Mouse (Mus musculus) embryonic facial prominence, embryonic 15.5 days (tissue): Measurements from ENCODE around the gene Sympk. TPM values are rescaled to one million over a fixed set of nuclear protein-coding genes. Genes with fewer than 3 reads are reported as not detected.
A peak's percentile ranks its signal among the peaks of the same experiment; 100 is the strongest.

Experiments used
- ATAC-seq: fragments of 200-750 bp; cut with Nextera tagmentation; 2 replicates; pipeline ENCODE4 v1.8.0; 2017; ENCODE audit warnings: low read depth, moderate TSS enrichment; ENCODE audit not compliant: insufficient number of reproducible peaks, low FRiP score, low TSS enrichment
- H3K27ac ChIP-seq: fragments of 300-500 bp; sonication (generic); replicated peaks from 2 replicates; pipeline ENCODE4 v1.5.1; 2015; ENCODE audit warnings: mild to moderate bottlenecking, inconsistent platforms
- H3K27me3 ChIP-seq: fragments of 300-500 bp; sonication (generic); 2 replicates; pipeline ENCODE4 v1.6.1; 2015; ENCODE audit warnings: inconsistent platforms
- H3K36me3 ChIP-seq: fragments of 300-500 bp; sonication (generic); 2 replicates; pipeline ENCODE4 v1.6.1; 2015; ENCODE audit warnings: mild to moderate bottlenecking, inconsistent platforms
- H3K4me1 ChIP-seq: fragments of 300-500 bp; sonication (generic); 2 replicates; pipeline ENCODE4 v1.6.1; 2015; ENCODE audit warnings: inconsistent platforms
- H3K4me2 ChIP-seq: fragments of 300-500 bp; sonication (generic); replicated peaks from 2 replicates; pipeline ENCODE4 v1.6.1; 2015; ENCODE audit warnings: mild to moderate bottlenecking, inconsistent platforms
- H3K4me3 ChIP-seq: fragments of 300-500 bp; sonication (generic); replicated peaks from 2 replicates; pipeline ENCODE4 v1.5.1; 2015; ENCODE audit warnings: mild to moderate bottlenecking, inconsistent platforms
- H3K9ac ChIP-seq: fragments of 300-500 bp; sonication (generic); 2 replicates; pipeline ENCODE4 v1.6.1; 2015; ENCODE audit warnings: inconsistent platforms
- H3K9me3 ChIP-seq: fragments of 300-500 bp; sonication (generic); replicated peaks from 2 replicates; pipeline ENCODE4 v1.6.1; 2016; ENCODE audit warnings: inconsistent platforms
- WGBS: fragments of 180-500 bp; shearing (Covaris S2); methylation state at CpG from one replicate; pipeline ENCODE4 v1.1.7; 2015; 5-methylcytosine and 5-hydroxymethylcytosine counted together
- polyA plus RNA-seq: library from polyadenylated mRNA; unstranded; fragments of >200 nt; fragmentation: Nextera tagmentation; extraction: Ambion mirVana; gene quantifications from 2 replicates; pipeline ENCODE4 v1.2.1, GENCODE M21; 2015

Gene Sympk
- polyA plus RNA-seq, 1 experiment from 2014 or later = 36.8 TPM

DNA sequence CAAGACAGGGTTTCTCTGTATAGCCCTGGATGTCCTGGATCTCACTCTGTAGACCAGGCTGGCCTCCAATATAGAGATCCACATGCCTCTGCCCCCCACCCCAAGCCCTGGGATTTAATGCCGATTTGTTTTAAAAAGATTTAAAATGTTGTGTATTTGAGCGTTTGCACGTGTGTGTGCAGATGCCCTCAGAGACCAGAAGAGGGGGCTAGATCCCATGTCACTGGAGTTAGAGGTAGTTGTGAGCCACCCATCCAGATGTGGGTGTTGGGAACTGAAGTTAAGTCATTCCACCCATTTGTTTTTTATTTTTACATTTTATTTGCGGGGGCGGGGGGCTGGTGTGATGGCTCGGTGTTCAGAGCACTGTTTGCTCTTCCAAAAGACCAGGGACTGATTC lies 50.3 kb downstream of the Sympk start:
- no peak for ATAC-seq
- Histone ChIP-seq H3K9me3 (no peaks in the 10 kb centered on the region), H3K4me1 (peaks cover 23% of the 10 kb centered on the region), H3K27ac (no peak overlapping the region), H3K9ac (no peak overlapping the region), H3K4me2 (no peak overlapping the region), H3K36me3 (peaks cover 17% of the 10 kb centered on the region), H3K27me3 (no peaks in the 10 kb centered on the region), H3K4me3 (no peak overlapping the region)
- WGBS = 90% methylated on average over 6 of the region's 6 CpGs

DNA sequence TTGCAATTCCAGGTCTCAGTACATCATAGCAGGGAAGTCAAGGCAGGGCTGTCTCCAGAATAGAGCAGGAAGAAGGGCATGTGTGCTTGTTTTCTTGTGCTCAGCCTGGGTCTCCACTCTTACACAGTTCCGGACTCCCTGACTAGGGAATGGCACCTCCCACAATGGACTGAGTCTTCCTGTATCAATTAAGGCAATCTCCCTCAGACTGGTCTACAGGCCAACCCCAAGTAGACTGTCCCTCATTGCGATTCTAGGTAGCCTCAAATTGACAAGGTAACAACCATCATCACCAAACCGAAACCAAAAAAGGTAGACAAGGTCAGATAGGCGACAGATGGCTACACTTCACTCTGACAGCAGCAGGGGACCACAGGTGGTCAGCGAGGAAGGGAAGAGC lies 51.1 kb downstream of the Sympk start:
- Histone ChIP-seq H3K27me3 (no peaks in the 10 kb centered on the region), H3K4me3 (peak overlapping the region; percentile 96), H3K36me3 (peaks cover 24% of the 10 kb centered on the region), H3K9me3 (no peaks in the 10 kb centered on the region), H3K4me1 (peaks cover 23% of the 10 kb centered on the region), H3K9ac (no peak overlapping the region), H3K27ac (no peak overlapping the region; the same call in 1 of the 2 replicates), H3K4me2 (peak overlapping the region; percentile 80)
- ATAC-seq = no peak
- 62% methylated on average over 5 of the region's 5 CpGs for WGBS

DNA sequence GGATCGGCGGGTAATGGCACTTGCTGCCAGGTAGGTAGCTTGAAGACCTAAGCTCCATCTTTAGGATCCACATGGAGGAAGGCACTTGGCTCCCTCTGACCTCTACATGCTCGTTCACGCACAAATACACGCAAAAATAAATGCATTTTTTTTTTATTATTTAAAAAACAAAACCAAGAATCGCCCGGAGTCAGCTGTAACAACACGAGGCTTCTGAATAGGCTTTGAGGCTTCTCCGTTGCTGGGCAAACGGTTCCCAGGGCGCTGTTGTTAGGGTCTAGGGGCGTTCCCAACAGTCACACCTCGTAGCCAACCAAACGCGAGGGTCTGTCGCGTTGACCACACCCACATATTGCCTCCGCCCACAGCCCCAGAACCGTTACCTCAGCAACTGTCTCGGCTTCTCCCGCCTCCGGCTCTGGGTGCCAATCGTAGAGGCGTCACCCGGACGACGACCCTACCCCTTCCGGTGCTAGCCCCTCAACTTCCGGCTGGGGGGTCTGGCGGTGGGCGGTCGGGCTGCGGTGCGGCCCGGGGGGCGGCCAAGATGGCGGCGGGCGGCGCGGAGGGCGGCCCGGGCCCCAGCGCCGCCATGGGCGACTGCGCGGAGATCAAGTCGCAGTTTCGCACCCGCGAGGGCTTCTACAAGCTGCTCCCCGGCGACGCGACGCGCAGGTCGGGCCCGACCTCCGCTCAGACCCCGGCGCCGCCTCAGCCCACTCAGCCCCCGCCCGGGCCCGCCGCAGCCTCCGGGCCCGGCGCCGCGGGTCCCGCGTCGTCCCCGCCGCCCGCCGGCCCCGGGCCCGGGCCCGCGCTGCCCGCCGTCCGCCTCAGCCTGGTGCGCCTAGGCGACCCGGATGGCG lies 51.8 kb downstream of the Sympk start, which contains the start of gene Dmwd:
Dmwd (plus strand) TSS at position 505 of the 863 bp plus-strand sequence.
- WGBS = under 1% methylated on average over 91 of the region's 91 CpGs
- ATAC-seq = peak; percentile 99

DNA sequence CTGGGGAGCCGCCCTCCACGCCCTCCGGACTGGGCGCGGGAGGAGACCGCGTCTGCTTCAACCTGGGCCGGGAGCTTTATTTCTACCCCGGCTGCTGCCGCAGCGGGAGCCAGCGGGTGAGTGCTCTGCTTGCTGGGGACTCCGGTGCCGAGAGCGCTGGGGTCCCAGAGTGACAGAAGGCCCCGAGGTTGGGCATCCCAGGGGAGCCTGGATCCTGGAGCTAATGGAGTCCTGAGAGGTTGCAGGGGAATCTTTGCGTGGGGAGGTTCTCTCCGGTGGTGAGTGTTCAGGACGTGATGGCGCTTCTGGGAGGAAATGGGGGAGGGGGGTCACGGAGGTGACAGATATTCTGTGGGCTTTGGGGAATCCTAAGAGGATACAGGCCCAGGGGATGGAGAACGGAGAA lies 52.4 kb downstream of the Sympk start:
- Histone ChIP-seq H3K27ac (peak overlapping the region; percentile 83), H3K27me3 (no peaks in the 10 kb centered on the region), H3K4me3 (peak overlapping the region; percentile 96), H3K9ac (peak overlapping the region; percentile 100), H3K4me1 (peaks cover 34% of the 10 kb centered on the region), H3K4me2 (peak overlapping the region; percentile 80), H3K36me3 (peaks cover 38% of the 10 kb centered on the region), H3K9me3 (no peaks in the 10 kb centered on the region)
- WGBS = 0% methylated on average over 22 of the region's 22 CpGs
- no peak for ATAC-seq

More for the DNA sequence above, 51.8 kb downstream of the Sympk start, which contains the start of gene Dmwd:
- Histone ChIP-seq H3K9ac (peak within 1 kb of the TSS; percentile 100), H3K4me1 (peaks cover 28% of the 10 kb centered on the region), H3K4me3 (peak within 1 kb of the TSS; percentile 96), H3K4me2 (peak within 1 kb of the TSS; percentile 80), H3K27me3 (no peaks in the 10 kb centered on the region), H3K36me3 (peaks cover 31% of the 10 kb centered on the region), H3K9me3 (no peaks in the 10 kb centered on the region), H3K27ac (peak within 1 kb of the TSS; percentile 83)

DNA sequence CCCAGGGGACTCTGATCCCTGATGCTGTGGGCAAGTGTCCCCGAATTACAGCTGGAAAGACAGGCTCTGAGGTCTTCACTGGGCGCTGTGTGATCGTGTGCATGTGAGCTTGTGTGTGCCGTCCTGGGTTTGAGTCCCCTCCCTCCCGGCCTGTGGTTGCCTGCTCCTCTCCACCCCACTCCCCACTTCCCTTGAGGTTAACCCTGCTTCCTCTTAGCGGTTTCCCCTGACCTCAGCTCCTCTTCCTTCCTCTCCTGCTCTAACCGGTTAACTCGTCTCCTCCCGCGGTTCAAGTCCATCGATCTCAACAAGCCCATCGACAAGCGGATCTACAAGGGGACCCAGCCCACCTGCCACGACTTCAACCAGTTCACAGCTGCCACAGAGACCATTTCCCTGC lies 53.6 kb downstream of the Sympk start:
- ATAC-seq = no peak
- Histone ChIP-seq H3K4me2 (peak overlapping the region; percentile 80), H3K36me3 (peaks cover 49% of the 10 kb centered on the region), H3K4me3 (peak overlapping the region; percentile 96), H3K27ac (no peak overlapping the region), H3K27me3 (no peaks in the 10 kb centered on the region), H3K9me3 (no peaks in the 10 kb centered on the region), H3K4me1 (peaks cover 46% of the 10 kb centered on the region), H3K9ac (peak overlapping the region; percentile 100; the same call in 1 of the 2 replicates)
- WGBS = 52% methylated on average over 14 of the region's 14 CpGs

DNA sequence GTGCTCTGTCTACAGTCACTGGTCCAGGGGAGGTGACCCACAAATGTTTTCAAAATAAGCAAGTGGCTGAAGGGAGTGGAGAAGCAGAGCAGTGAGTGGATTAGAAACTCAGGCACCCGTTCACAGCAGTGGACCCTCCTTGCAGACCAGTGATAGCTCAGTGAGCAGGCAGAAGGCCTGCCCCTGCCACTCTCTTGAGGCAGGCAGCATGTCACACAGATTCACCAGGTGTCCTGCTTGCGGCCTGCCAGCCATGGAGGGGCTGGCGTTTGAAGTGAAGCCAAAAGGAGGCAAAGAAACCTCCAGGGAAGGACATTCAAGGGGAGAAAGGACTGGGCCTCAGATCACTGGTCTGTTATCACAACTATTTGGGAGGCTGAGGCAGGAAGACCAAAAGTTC lies 54.6 kb downstream of the Sympk start:
- Histone ChIP-seq H3K9ac (no peak overlapping the region), H3K27me3 (no peaks in the 10 kb centered on the region), H3K4me2 (no peak overlapping the region), H3K36me3 (peaks cover 49% of the 10 kb centered on the region), H3K9me3 (no peaks in the 10 kb centered on the region), H3K27ac (no peak overlapping the region), H3K4me1 (peaks cover 55% of the 10 kb centered on the region), H3K4me3 (no peak overlapping the region)
- 86% methylated on average over 3 of the region's 3 CpGs for WGBS
- no peak for ATAC-seq

DNA sequence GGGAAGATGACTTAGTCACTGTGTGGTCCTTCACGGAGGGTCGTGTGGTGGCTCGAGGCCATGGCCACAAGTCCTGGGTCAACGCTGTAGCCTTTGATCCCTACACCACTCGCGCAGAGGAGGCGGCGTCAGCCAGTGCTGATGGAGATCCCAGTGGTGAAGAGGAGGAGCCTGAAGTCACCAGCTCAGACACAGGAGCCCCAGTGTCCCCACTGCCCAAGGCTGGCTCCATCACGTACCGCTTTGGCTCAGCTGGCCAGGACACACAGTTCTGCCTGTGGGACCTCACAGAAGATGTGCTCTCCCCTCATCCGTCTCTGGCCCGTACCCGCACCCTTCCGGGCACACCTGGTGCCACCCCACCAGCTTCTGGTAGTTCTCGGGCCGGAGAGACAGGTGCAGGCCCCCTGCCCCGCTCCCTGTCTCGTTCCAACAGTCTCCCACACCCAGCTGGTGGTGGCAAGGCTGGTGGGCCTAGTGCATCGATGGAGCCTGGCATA lies 56.3 kb downstream of the Sympk start:
- Histone ChIP-seq H3K27me3 (no peaks in the 10 kb centered on the region), H3K27ac (no peak overlapping the region), H3K36me3 (peaks cover 49% of the 10 kb centered on the region), H3K4me3 (no peak overlapping the region), H3K4me1 (peaks cover 69% of the 10 kb centered on the region), H3K4me2 (no peak overlapping the region), H3K9ac (no peak overlapping the region), H3K9me3 (no peaks in the 10 kb centered on the region)
- ATAC-seq = no peak
- 84% methylated on average over 19 of the region's 19 CpGs for WGBS

DNA sequence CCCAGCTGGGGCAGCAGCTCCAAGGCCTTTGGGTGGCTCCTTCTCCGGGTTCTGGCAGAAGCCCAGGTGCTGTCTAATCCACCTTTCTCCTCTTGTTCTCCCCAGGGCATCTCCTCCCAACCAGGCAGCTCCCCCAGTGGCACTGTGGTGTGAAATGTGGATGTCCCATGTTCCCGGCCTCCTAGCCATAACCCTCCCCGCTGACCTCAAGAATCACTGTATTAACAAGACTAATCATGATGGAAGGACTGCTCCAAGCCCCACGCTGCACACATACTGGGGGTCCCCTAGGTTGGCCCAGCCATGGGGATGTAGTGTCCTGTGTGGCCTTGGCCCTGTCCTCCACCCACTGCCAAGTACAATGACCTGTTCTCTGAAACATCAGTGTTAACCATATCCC lies 58.0 kb downstream of the Sympk start:
- Histone ChIP-seq H3K27ac (peak overlapping the region; percentile 52; the same call in 1 of the 2 replicates), H3K36me3 (peaks cover 49% of the 10 kb centered on the region), H3K27me3 (no peaks in the 10 kb centered on the region), H3K4me2 (no peak overlapping the region), H3K9ac (no peak overlapping the region), H3K9me3 (no peaks in the 10 kb centered on the region), H3K4me3 (no peak overlapping the region), H3K4me1 (peaks cover 75% of the 10 kb centered on the region)
- no peak for ATAC-seq
- 80% methylated on average over 4 of the region's 4 CpGs for WGBS

DNA sequence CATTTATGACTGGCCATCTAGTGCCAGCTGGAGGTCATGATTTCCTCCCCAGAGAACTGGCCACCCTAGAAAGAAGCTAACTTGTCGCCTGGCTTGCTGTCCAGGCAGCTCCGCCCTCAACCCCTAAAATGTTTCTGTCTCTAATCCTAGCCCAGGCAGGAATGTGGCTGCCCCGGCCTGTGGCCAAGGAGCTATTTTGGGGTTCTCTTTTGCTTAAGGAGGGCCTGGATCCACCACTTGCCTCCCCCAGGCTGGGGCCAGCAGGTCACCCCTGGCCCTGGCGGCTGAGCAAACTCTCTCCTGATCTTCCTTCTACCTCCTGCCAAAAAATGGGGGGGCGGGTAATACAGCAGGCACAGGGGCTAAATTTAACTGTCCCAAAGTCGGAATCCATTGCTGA lies 58.9 kb downstream of the Sympk start:
- WGBS = 34% methylated on average over 6 of the region's 6 CpGs
- no peak overlapping the region for H3K9ac ChIP-seq
- peak overlapping the region; percentile 52 for H3K27ac ChIP-seq
- H3K9me3 ChIP-seq = no peaks in the 10 kb centered on the region
- peaks cover 55% of the 10 kb centered on the region for H3K36me3 ChIP-seq
- H3K4me3 ChIP-seq = no peak overlapping the region
- H3K27me3 ChIP-seq = no peaks in the 10 kb centered on the region
- no peak for ATAC-seq
- H3K4me1 ChIP-seq = peaks cover 65% of the 10 kb centered on the region
- H3K4me2 ChIP-seq = peak overlapping the region; percentile 34

DNA sequence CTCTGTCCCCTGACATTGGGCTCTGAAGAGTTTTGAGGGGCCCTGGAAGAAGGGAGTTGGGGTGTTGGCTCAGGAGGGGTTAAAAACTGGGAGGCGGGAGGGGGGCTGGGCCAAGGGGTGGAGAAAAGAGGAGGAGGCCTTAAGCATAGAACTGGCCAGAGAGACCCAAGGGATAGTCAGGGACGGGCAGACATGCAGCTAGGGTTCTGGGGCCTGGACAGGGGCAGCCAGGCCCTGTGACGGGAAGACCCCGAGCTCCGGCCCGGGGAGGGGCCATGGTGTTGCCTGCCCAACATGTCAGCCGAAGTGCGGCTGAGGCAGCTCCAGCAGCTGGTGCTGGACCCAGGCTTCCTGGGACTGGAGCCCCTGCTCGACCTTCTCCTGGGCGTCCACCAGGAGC lies 59.5 kb downstream of the Sympk start, which contains the start of gene Dmpk:
Dmpk (plus strand) TSS at position 149 of the 400 bp plus-strand sequence.
- 0 out of 2 replicates have a peak, but pooled peaks have one; percentile 55 for ATAC-seq
- H3K9me3 ChIP-seq = no peaks in the 10 kb centered on the region

DNA sequence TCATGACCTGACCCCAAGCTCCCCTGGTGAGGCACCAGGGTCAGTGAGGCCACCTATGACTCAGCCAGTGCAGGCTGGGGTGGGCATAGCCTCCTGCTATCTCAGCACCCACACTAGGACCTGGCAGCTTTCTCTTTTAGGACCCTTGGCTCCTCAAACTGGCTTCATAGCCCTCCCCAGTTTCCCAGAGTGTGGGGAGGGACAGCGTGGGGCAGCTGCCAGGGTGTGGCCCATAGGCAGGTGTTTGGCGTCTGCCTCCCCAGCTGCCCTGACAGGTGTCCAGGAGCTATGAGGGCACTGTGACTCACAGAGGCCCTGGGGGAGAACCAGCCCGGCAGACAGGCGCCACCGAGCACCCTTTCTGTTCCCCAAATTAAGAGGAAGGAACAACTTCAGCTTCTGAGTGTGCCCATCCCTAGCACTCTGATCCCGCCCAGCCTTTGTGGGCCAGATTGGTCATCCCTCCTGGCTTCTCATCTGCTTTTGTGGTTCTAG lies 60.1 kb downstream of the Sympk start:
- Histone ChIP-seq H3K9me3 (no peaks in the 10 kb centered on the region), H3K4me1 (peaks cover 64% of the 10 kb centered on the region), H3K4me3 (peak overlapping the region; percentile 32), H3K27me3 (no peaks in the 10 kb centered on the region), H3K9ac (0 out of 2 replicates have a peak overlapping the region, but pooled peaks have one; percentile 4), H3K4me2 (peak overlapping the region; percentile 34), H3K36me3 (peaks cover 49% of the 10 kb centered on the region), H3K27ac (peak overlapping the region; percentile 52)
- WGBS = 64% methylated on average over 6 of the region's 6 CpGs
- no peak for ATAC-seq

More for the DNA sequence above, 59.5 kb downstream of the Sympk start, which contains the start of gene Dmpk:
- Histone ChIP-seq H3K4me3 (peak within 1 kb of the TSS; percentile 32), H3K27me3 (no peaks in the 10 kb centered on the region), H3K9ac (peak within 1 kb of the TSS; percentile 4; the same call in 1 of the 2 replicates), H3K27ac (peak within 1 kb of the TSS; percentile 52), H3K4me2 (peak within 1 kb of the TSS; percentile 34), H3K36me3 (peaks cover 54% of the 10 kb centered on the region), H3K4me1 (peaks cover 64% of the 10 kb centered on the region)
- 35% methylated on average over 10 of the region's 10 CpGs for WGBS
